Mouse (Mus musculus) cerebellum, postnatal 4 days (tissue): ENCODE measurements around the gene Mtg2.

Experiments
- DNase-seq, 2 experiments: peaks; one replicate each; pipeline ENCODE4 v3.0.0; 2022; ENCODE audit warnings: low spot score in 2 of 2, mixed read lengths in 1 of 2

The Mtg2 gene

DNA sequence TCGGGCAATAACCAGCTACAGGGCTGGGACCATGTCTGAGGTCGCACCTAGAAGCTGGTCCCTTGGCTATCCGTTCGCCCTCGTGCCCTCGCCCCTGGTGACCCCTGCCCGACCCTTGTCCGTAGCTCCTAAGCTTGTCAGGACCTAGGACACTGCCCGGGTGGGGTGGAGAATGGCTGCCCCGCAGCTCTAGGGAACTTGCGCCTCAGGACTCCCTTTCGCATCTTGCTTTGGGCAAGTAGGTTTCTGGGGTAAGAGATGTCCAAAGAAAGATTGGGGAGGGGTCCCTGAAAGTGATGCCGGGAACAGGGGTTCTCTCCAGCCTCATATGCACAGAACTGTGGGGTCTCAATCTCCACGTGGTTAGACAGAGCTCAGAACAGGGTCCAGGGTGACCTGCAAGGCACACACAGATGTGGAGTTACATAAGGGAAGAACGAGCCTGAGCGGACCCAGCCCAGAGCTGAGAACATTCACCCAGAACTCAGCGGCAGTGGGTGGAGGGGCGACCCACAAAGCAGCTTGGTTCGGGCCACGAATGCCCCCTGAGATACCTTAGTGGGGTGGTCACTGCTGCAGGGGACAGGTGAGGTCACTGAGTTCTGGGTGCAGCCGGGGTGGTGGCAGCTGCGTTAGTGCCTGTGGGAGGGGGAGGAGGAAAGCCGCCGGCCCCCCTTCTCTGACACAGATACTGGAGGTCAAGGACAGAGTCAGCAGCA is 34.4 kb downstream of the Mtg2 start:
- no peak for DNase-seq

DNA sequence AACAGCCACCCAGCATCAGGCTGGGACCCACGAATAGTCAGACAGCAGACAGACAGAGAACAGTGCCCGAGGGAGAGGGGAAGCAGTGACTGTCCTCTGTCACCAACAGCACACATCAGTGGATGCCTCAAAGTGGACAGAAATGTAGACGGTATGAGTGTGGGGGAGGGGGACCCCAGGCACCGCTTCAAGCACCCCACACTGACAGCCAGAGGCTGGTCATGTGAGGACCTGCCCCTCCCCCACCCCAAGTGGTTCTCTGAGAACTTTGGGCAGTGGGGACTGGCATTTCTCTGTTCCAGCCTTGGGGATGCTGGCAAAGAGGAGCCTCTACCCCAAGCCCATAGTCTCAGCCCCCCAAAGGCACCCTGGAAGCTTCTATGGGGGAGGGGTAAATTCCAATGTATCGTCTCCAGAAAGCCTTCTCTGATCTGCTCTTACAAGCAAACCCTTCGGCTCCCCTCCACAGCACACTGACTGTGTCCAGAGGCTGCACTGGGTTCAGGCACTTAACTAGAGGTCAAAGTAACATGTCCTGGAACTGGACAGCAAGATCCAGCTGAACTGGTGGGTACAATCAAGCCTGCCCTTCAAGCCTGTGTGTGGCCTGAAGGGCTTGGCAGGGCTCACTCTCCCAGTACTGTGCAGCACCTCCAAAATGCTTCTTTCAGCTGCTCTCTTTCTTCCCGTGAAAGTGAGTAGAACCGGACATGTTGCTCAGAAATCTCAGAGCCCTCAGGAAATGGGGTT is 35.2 kb downstream of the Mtg2 start:
- no peak for DNase-seq

DNA sequence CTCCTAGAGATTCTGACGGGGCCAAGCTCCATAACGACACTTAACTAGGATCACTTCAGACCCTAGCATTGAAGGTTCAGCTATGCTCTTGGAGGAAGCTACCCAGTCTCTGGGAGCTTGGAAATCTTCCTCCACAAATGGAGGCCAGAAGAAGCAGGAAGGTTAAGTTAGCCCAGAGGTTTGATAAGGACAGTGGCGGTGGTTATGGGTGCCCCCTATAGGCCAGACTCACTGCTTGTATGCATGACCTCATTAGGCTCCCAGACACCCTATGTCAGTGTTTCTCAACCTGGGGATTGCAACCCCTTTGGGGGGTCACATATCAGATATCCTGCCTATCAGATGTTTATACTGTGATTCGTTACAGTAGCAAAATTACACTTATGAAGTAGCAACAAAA is 36.7 kb downstream of the Mtg2 start:
- DNase-seq = no peak

DNA sequence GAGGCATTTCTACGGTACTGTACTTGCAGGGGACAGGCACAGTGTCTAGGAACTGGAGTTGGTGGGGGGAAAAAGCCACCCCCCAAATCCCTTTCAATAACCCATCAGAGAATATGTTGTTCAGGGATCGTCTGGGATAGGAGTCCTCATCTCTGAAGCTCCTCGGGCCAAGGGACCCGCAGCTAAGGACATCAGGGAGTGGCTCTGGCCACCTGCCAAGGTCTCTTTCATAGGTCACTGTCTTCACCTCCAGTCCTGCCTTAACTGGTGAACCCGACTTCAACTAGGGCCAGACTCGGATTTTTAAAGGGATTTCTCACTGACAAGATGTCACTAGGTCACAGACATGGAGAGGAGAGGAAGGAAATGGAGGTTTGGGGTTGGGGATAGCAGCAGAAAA is 37.9 kb downstream of the Mtg2 start:
- DNase-seq = no peak

GRCm38 (mm10) chr2:180113909-180114890 is 43.8 kb downstream of the Mtg2 start:
- peak in 1 of 2 experiments; percentile 79 for DNase-seq

DNA sequence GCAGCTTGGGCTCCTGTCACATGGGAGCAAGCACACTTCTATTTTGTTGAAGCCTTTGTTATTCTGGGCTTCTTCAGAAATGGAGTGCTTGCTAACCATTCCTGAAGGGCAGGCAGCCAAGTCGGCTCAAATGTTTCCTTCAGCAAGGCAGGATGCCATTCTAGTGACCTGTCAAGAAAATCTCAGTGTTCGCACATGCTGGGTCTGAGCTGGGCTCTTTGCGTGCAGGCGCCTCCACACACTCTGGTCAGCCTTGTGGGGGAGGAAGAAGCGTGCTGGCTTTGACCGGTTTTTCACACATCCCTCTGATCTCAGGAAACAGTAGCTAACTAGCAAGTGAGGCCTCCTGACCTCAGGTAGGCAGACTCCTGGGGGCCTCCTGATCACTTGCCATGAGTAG is 44.9 kb downstream of the Mtg2 start:
- DNase-seq = no peak

DNA sequence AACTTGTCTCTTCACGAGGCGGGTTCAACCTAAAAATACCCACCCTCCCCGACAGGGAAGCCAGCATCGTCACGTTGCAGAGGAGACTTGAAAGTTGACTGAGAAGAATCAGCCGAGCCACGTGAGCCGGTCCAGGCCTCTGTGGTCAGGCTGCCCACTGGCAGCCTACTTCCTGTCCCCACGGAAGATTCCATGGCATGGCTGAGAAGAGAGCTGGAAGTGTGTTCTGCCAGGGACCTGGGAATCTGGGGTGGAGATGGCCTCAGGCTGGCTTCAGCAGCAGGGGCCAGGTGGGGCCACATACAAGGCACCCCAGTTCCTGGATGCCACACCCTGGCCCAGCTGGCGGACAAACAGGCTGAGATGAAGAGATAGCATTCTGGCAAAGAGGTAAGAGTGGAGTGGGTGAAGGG is 45.7 kb downstream of the Mtg2 start:
- no peak for DNase-seq

- DNase-seq = no peak
These were observed 46.5 kb downstream of the Mtg2 start for GRCm38 (mm10) chr2:180116741-180117484.

GRCm38 (mm10) chr2:180117485-180118194 is 47.3 kb downstream of the Mtg2 start:
- no peak for DNase-seq

DNA sequence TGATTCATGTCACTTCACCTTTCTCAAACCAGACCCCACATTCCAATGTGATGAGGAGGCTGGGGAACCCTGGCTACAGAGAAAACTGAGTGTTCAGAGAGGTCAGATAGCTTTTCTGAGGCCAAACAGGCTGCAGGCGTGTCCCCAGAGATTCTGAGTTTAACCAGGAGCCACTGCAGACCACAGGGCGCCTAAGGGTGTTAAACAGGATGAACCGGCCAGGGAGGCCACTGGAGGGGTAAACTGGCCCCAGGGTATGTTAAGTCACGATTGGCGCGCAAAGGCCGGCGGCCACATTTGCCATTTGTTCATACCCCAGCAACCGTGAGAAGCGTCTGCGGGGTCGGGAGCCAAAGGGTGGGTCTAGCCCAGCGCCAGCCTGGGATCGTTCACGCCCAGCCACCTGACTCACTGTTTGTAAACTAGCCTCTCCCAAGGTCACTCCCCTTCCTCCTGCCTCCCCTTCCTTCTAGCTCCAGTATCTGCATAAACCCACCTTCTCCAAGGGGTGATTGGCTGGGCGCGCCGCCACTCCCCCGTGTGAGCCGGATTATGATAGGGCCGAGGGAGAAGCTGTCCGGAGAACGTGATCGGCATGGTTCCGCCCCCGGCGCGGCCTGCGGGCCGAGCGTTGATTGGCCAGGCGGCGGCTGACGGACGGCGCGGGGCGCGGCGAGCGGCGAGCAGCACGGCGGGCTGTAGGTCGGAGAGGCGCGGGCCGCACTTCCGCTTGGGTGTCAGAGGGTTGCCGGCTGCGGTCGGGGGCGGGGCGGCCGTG is 48.5 kb downstream of the Mtg2 start, which contains the start of gene Osbpl2:
Gene Osbpl2 (plus strand): TSS at position 646 of the 778 bp plus-strand sequence.
- DNase-seq = peak; percentile 99 to 100

DNA sequence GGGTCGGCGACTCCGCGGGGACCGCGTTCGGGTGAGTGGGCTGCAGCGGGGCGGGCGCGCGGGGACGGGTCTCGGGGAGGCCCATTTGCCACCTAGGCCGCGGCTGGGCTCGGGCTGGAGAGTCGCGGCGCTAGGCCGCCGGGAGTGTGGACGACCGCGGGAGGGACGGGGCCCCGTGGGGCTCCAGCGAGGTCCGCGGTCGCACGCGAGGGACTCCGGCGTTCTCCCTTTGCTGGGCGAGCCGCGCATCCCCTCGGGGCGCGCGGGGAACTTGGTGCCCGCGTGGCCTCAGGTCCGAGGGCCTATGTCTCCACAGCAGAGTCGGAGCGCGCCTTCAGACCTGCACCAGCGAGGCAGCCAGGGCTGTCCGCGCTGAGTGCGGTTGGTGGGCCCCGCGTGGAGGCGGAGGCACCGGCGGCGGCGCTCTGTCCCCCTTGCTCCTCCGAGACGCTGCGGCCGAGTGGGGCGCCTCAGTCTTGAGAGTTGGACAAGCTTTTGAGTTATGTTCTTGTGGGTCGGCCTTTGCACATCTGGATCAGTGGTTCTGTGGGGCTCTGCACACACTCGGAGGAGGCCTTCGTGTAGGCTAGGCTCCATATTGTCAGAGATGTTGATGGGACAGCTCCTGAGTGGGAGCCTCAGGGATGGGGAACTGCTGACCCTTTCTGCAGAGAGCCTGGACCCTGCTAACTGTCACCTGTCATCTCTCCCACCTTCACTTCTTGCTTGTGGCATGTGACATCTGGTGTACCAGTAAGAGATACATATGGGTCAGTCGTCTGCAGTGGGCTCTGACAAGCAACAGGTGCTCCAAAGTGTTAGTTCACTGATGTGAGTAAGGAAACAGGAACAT is 49.3 kb downstream of the Mtg2 start:
- DNase-seq = no peak

- DNase-seq = no peak
These were observed 49.9 kb downstream of the Mtg2 start for GRCm38 (mm10) chr2:180120292-180120761.

- DNase-seq = no peak
These were observed 53.8 kb downstream of the Mtg2 start for GRCm38 (mm10) chr2:180124192-180124591.

GRCm38 (mm10) chr2:180126195-180126594 is 55.8 kb downstream of the Mtg2 start:
- no peak for DNase-seq

DNA sequence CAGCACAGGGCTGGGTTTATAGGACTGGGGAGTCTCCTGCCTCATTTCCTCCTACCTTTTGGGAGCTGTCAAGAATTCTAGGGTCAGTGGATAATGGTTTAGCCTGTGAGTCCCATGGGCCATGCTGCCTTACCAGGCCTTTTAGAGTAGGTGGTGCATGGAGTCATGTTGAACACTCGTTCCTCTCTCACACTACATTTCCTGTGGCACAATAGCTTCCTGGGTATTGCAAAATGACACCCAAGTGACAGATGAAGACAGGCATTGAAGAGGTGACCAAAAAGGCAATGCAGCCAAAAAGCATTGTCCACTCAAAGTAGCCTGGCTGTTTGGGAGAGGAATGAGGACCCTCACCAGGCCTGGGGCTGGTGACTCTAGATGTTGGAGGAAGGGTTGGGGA is 57.3 kb downstream of the Mtg2 start:
- no peak for DNase-seq

DNA sequence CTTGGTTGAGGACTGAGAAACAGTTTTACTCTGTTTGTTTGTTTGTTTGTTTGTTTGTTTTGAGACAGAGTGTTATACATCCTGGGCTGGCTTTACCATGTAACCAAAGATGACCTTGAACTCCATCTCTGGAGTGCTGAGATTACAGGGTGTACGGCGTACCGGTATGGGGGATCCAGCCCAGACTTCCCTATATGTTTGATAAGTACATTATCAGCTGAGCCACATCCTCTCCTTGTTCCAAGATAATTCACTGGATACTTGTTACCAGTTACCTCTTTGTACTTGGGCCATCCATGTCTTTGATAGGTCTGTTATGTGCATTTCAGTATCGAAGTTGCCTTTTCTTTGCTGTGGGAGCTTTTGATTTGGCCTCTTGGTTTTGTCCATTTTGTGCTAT is 62.8 kb downstream of the Mtg2 start:
- no peak for DNase-seq

DNA sequence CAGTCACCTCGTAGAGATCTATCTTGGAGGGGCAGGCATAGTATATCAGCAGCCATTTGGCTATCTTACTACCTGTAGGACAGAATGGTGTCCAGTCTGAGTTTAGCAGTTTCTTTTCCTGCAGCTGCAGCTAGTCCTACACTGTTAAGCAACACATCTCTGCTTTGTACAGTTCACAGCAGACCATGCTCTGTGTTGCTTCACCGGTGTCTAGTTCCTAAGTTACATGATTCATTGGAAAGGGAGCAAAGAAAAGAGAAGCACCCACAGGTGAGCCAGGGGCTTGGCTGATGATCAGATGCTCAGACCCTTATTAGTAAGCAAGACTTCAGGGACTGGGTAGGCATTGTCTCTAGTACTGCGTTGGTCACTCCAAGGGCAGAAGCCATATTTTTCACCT is 63.5 kb downstream of the Mtg2 start:
- no peak for DNase-seq

- no peak for DNase-seq
These were observed 65.0 kb downstream of the Mtg2 start for GRCm38 (mm10) chr2:180135414-180135813.
